Mouse (Mus musculus) B cell, adult 62 days (primary cell): ENCODE results near the gene Clec2d. TPM values are rescaled to one million over a fixed set of nuclear protein-coding genes. Genes with fewer than 3 reads are reported as not detected.

Source experiments
- total RNA-seq: library from RNA; stranded (reverse); gene quantifications from 4 replicates; pipeline ENCODE4 v1.2.4, GENCODE M21; 2023

Gene Clec2d
- 96.0 to 109 TPM (median 100 TPM) in 4 replicates for total RNA-seq

GRCm38 (mm10) chr6:129180403-129181169, at the start of gene Clec2d:
TSS of gene Clec2d (plus strand) at chr6:129180615.

Other genes starting within 250 kb of the Clec2d start
- gene Clec2g, start 246.2 kb upstream of the Clec2d start, total RNA-seq = 6.9 to 13.2 TPM (median 10.2 TPM) in 4 replicates
- gene Klrb1f, start 134.7 kb upstream of the Clec2d start, total RNA-seq = 5.7 to 8.1 TPM (median 6.8 TPM) in 4 replicates
- not detected in 4 replicates for gene Clec2e, start 79.7 kb upstream of the Clec2d start, total RNA-seq
- 626 to 798 TPM (median 731 TPM) in 4 replicates for gene Cd69, start 94.8 kb downstream of the Clec2d start, total RNA-seq
- not detected in 4 replicates for gene 4922502D21Rik, start 151.2 kb downstream of the Clec2d start, total RNA-seq
- 5.8 to 8.3 TPM (median 6.3 TPM) in 4 replicates for gene Clec12a, start 162.1 kb downstream of the Clec2d start, total RNA-seq
- not detected in 4 replicates for gene Clec12b, start 205.3 kb downstream of the Clec2d start, total RNA-seq
- 0.55 to 2.1 TPM (median 0.75 TPM) in 3 of 4 replicates, not detected in the other for gene Clec1b, start 216.7 kb downstream of the Clec2d start, total RNA-seq
- 0.27 to 2.0 TPM (median 0.31 TPM) in 3 of 4 replicates, not detected in the other for gene Clec9a, start 228.2 kb downstream of the Clec2d start, total RNA-seq